In genomic region chr2:11245926-11246325, GRCm38 (mm10) we compare ENCODE assay signal across 24 mouse cellular contexts.
"Had no signal": no experiment of that assay in that cellular context is flagged by ENCODE, and none has a peak within 500 bp of the region (broad histone marks: within the 10 kb centered on the region; RNA-seq: fewer than 3 reads in every experiment).

No protein-coding gene starts in this region.

- DNase-seq: gastrocnemius, adult 2 months; gastrocnemius, postnatal 10 days; gastrocnemius, postnatal 25 days; heart, adult 18-20 months; heart, postnatal 10 days; heart, postnatal 4 days; kidney, adult 18-20 months; kidney, adult 8-10 months; kidney, postnatal 10 days; kidney, postnatal 25 days; kidney, postnatal 4 days; liver; liver, embryonic 13.5 days had no signal

- H3K9me3 ChIP-seq: heart, embryonic 10.5 days; heart, embryonic 12.5 days; intestine, embryonic 15.5 days; limb, embryonic 10.5 days; limb, embryonic 12.5 days; liver, embryonic 13.5 days had no signal

- H3K4me1 ChIP-seq: heart, embryonic 10.5 days; heart, embryonic 12.5 days; intestine, embryonic 15.5 days; limb, embryonic 10.5 days; limb, embryonic 12.5 days; liver, embryonic 13.5 days had no signal

- H3K4me3 ChIP-seq: gastrocnemius, adult 2 months; heart, embryonic 10.5 days; heart, embryonic 12.5 days; intestine, embryonic 15.5 days; layer of hippocampus, adult 2 months; left cerebral cortex, adult 2 months; limb, embryonic 10.5 days; limb, embryonic 12.5 days; liver, embryonic 13.5 days had no signal

- H3K36me3 ChIP-seq: heart, embryonic 10.5 days; heart, embryonic 12.5 days; intestine, embryonic 15.5 days; limb, embryonic 10.5 days; limb, embryonic 12.5 days; liver, embryonic 13.5 days had no signal

- H3K27ac ChIP-seq: gastrocnemius, adult 2 months; heart, embryonic 10.5 days; intestine, embryonic 15.5 days; layer of hippocampus, adult 2 months; left cerebral cortex, adult 2 months; limb, embryonic 10.5 days; limb, embryonic 12.5 days; liver, embryonic 13.5 days had no signal

- ATAC-seq: forebrain, embryonic 16.5 days; inflammation-experienced regulatory T-cells, adult 6 months; intestine, embryonic 15.5 days; intestine, postnatal 0 days had no signal

- H3K4me2 ChIP-seq: heart, embryonic 12.5 days; intestine, embryonic 15.5 days; limb, embryonic 12.5 days; liver, embryonic 11.5 days; liver, embryonic 13.5 days had no signal

- H3K9ac ChIP-seq: heart, embryonic 12.5 days; intestine, embryonic 15.5 days; limb, embryonic 12.5 days; liver, embryonic 13.5 days had no signal

- H3K27me3 ChIP-seq: heart, embryonic 12.5 days; intestine, embryonic 15.5 days; limb, embryonic 12.5 days; liver, embryonic 13.5 days had no signal
